Mouse (Mus musculus) urinary bladder, postnatal 10 days (tissue): ENCODE measurements around the gene Mphosph6.

Experiments used
- DNase-seq: peaks from one replicate; pipeline ENCODE4 v3.0.0; 2022; ENCODE audit warnings: low spot score

Gene Mphosph6

DNA sequence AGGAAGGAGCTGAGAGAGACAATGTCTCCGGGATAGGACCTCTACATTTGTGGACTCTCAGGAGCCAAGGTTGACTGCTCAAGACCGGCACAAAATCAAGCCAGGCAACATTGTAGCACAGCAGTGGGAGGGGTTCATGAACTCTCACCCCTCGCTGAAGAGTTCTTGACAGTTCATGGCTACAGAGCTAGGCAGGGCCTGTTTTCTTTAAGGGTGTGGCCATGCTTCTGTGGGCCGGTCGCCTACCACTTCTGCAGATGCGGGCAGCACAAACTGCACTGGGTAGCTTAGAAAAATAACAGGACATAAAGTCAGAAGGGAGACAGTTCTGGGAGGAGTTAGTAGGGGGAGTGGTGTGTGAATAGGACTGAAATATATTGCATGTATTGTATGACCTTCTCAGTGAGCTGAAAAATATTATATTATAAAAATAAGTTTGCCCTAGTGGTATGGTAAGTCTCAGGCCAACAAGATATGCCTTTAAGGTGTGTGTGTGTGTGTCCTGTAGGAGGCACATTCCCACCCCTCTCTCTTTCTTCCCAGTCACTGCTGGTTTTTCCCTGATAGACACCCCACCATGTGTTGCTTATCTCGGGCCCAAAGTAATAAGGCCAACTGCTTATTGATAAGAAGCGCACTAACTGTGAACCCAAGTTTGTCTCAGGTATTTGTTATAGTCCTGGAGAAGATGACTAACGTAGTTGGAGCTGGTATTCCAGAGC is 30.5 kb downstream of the Mphosph6 start:
- no peak for DNase-seq

DNA sequence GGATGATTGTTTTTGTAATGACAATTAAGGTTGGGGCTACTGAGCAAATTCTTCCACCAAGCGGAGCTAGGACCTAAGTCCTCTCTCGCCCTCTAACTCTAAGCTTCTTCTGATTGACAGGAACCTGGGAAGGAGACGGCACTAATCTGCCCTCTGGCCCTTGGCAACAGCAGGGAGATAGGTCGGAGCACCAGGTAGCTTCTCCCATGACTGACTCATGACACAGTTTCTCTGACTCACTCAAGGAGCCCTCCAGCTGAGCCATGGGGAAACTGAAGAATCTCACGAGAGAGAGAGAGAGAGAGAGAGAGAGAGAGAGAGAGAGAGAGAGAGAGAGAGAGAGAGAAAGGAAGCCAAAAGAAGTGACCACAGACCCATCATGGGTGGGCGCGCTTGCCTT is 32.8 kb downstream of the Mphosph6 start:
- no peak for DNase-seq

DNA sequence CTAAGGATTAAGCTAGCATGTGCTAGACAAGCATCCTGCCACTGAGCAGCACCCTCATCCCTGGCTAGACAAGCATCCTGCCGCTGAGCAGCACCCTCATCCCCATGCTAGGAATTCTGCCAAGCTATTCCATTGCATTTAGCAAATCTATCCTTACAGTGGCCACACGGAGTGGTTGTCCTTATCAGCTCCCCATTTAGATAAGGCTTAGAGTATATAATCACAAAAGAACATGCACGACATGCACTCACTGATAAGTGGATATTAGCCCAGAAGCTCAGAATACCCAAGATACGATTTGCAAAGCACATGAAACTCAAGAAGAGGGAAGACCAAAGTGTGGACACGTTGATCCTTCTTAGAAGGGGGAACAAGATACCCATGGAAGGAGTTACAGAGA is 35.8 kb downstream of the Mphosph6 start:
- no peak for DNase-seq

DNA sequence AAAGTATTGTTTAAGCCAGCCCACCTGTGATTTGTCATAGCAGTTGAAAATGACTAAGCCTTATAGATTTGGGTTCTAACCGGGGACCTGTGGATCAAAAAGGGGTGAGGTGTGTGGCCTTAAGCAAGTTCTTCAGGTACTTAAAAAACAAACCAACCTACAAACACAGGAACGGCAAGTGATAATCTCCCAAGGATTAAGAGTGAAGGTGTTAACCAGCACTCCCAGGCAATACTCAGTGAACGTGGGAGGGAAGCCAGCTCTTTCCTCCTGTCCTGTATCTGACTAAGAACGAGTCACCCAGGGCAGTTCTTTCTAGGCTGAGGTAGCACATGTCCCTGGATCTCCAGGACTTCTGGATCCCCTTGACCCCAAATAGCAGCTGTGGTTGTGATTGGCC is 37.1 kb downstream of the Mphosph6 start:
- no peak for DNase-seq

DNA sequence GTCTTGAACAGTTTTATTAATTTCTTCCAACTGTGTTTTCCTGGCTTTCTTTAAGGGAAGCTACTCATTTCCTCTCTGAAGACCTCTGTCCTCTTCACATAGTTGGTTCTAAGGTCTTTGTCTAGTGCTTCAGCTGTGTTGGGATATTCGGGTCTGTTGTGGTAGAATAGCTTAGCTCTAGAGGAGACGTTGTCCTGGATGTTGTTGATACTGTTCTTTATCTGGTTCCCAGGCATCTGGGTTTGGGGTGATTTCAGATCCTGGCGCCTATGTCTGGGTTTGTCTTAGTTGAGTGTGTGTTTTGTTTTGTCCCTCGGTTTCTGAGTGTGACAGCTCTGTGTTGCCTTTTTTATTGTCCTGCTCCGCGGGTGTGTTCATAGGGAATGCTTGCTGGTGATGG is 39.0 kb downstream of the Mphosph6 start:
- no peak for DNase-seq

DNA sequence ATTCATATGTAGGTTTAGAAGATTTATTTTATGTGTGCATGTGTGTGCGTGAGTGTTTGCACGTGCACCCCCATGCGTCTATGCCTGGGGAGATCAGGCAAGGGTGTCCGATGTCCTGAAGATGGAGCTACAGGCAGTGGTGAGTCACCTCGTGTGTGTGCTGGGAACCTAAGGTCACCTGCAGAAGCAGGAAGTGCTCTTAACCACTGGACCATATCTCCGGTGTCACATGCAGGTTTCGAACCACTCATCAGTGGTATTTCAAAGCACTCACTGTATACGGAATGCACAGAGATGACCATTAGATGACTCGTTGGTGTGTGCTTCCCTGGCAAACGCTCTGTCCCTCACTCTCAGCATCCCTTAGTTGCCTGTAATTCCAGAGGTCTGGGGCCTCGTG is 43.8 kb downstream of the Mphosph6 start:
- DNase-seq = no peak

DNA sequence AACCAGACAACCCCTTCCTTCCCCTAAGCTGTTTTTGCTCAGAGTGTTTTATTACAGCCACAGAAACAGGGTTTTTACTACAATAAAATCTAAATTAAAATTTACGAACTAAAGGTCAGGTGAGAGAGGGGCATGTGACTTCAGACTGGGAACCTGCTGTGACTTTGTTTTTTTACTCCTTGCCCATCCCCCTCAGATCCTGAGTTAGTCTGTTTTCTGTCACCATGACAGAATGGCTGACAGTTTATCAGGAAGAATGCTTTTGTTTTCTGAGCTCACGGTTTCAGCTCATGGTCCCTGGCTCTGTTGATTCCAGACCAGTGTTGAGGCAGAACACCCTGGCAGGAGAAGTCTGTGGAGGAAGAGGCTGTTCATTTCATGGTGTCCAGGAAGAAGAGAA is 52.3 kb downstream of the Mphosph6 start:
- no peak for DNase-seq

DNA sequence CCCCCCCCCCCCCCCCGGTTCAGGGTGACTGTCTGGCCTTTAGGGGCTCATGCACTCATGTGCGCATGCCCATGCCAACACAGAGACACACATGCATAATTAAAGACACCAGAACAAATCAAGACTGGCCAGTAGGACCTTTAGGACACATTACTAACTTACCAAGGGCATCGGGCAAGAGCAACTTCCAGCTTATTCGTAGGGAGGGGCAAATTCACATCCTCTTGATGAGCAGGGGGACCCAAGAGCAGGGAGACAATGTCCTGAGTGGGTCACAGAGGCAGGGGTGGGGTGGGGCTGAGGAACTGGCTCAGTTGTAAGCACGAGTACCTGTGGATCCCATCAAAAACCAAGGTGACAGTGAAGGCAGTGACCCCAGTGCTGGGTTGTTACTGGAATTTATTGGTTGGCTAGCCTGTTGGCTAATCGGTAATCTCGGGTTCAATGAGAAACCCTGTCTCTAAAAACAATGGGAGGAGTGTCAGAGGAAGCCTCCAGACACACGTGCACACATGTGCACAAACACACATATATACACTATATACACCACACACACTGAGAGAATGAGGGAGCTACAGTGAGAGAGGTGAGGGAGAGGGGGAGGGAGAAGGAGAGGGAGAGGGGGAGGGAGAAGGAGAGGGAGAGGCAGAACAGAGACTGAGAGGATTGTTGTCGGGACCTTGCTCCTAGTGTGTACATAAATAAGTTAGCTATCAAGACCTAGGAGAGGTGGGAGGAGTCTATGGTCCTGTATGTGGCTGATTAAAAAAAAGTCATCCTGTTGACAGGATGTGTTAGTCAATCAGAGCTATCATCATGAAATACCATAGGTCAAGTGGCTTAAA is 53.6 kb downstream of the Mphosph6 start:
- DNase-seq = no peak

DNA sequence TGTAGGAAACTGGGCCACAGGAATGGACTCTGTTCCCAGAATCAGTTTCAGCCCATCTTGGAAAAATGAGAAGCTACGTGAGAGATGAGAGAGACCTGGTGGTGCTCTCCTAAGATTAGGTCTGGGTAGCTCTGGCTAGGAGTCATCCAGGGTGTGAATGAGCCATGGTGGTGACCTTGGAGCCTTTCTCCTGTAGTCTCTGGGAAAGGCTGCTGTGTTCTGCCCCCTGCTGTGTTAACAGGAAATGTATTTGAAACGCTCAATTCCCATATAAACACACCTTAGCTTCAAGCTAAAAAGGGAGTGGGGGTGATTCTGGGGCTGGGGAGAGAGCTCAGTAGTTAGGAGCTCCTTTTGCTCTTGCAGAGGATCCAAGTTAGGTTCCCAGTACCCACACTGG is 54.3 kb downstream of the Mphosph6 start:
- no peak for DNase-seq

DNA sequence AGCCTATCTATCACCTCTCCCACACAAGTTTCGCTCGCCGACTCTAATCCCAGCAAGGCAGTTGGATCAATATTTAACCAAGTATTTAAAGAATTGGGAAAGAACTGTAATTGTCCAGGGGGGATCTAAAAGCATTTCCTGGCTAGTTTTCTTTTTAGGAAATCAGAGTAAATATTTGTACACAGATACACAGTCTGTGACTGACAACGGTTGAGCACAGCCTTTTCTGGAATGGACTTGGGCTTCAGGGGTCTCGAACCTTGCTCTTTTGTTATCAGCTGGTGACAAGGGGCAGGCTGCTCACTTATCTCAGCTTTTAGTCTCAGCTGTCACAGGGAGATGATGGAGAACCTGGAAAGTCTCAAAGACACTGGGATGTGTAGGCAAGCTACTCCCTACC is 55.1 kb downstream of the Mphosph6 start:
- DNase-seq = no peak

DNA sequence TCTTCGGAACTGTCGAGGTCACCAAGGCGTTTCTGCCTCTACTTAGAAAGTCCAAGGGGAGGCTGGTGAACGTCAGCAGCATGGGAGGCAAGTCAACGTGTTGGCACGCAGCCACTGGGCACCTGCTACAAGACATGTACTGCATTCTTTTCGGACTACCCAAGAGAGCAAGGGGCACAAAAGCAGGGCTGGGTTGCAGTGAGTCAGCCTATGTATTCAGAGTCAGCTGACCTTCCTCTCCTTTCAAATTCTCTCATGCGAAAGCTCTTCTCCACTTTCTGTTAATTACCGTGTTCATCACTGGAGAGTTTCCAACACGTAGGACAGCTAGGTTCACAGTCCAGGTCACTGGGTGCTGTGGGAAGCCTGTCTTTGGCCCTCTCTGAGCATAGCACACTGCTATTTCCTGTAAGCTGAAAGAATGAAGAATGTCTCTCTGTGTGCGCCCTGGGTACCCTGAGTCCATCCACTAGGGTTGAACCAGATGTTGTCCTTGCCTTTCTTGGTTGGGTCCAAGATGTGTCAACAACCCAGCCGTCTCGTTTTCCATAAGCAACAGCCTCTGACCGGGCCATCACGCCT is 59.2 kb downstream of the Mphosph6 start:
- no peak for DNase-seq
